Mouse (Mus musculus) Muller cell, postnatal 12 days (primary cell): Measurements from ENCODE around the gene Ttll4.

ENCODE experiments used
- DNase-seq: peaks from one replicate; pipeline ENCODE4 v3.0.0-alpha.2; 2015; ENCODE audit errors: inconsistent ontology term

Gene Ttll4

GRCm38 (mm10) chr1:74661448-74662195, at the start of gene Ttll4:
Gene Ttll4, plus strand, starts transcription at chr1:74661745.
- peak; percentile 98 for DNase-seq

- DNase-seq: no peak
These were observed 37.4 kb upstream of the Ttll4 start for GRCm38 (mm10) chr1:74624183-74624582.

- DNase-seq: no peak
These were observed 35.5 kb upstream of the Ttll4 start for GRCm38 (mm10) chr1:74626076-74626475.

- no peak for DNase-seq
These were observed 33.5 kb upstream of the Ttll4 start for GRCm38 (mm10) chr1:74628001-74628400.

DNA sequence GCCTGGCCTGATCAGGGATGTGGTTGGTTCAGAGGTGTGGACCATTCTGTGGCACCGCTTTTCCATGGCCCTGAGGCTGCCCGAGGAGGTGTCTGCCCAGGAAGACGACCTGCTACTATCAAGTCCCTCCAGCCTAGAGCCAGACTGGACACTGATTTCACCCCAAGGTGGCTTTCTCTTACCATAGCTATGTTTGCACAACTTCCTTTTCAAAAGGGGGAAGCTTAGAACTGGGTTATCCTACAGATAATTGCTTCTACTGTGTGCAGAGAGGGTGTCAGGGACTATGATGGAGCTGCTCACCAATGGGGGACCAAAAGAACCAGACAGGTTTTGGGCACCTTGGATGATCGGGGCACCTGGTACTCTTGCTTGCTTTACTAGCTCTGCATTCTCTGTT, 28.8 kb upstream of the Ttll4 start:
- DNase-seq: no peak

DNA sequence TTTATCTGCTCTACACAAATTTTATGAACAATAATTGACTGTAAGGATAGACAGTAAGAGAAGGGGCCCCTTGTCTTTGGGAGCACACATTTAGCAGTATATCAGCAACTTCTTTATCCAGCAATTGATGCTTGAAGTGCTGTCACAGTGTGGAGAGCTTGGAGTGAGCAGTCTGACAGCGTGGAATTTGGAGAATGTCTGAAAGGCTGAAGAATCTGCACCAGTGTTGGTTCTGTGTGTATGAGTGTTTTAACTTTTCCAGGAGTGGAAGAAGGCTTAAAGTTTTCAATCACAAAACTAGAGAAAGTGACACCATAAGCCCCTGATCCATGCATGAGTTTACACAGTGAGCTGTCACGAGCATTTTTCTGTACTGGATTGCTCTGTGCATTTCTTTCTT, 18.0 kb upstream of the Ttll4 start:
- DNase-seq: peak; percentile 14

DNA sequence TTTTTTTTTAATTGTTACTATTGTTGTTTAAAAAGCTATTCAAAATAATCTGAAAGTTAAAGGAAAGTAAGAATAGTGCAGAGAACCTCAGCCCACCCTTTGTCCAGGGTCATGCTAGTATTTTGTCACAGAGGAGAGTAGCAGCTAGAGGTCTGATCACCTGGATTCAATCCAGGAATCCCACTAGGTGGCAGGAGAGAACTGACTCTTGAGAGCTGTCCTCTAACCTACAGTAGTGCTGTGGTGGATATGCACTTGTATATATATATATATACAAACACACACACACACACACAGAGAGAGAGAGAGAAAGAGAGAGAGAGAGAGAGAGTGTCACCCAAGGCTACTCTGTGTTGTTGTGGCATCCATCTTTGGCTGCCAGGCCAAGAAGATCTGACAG, 17.6 kb upstream of the Ttll4 start:
- peak; percentile 0 for DNase-seq

GRCm38 (mm10) chr1:74662253-74662865, 814 bp downstream of the Ttll4 start:
- peak; percentile 57 for DNase-seq

GRCm38 (mm10) chr1:74665153-74665552, 3.6 kb downstream of the Ttll4 start:
- DNase-seq: peak; percentile 15

GRCm38 (mm10) chr1:74668371-74668770, 6.8 kb downstream of the Ttll4 start:
- no peak for DNase-seq

DNA sequence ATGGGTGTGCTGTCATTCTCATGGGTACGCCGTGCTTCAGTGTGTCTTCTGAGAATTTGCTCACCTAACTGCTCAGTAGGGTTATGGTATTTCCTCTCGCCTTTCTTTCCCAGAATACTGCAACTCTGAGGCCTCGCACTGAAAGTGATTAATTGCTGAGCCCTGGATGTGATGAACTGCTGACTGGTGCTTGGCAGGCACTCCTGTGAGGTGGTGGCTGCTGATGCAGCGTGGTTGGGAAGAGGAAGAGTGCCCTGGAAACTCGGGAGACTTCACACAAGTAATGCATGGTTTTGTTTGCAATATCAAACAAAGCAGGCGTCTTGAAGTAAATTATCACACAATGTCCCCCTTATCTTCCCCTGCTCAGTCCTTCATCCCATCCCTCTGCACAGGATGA, 11.2 kb downstream of the Ttll4 start:
- DNase-seq: no peak

DNA sequence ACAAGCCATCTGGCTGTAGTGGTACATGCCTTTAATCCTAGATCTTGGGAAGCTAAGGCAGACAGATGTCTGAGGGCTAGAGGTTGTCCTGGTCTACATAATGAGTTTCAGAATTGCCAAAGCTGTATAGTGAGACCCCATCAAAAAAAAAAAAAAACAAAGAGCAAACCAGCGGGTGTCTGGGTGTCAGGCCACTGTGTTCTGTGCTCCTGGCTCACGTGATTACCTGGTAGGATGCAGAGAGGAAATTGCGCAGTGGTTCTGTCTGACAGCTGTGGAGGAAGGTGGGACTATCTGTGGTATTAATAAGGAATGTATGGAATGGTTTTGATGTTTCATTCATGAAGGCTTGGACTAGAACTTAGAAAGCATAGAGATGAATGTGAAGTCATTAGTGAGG, 15.3 kb downstream of the Ttll4 start:
- DNase-seq: no peak

DNA sequence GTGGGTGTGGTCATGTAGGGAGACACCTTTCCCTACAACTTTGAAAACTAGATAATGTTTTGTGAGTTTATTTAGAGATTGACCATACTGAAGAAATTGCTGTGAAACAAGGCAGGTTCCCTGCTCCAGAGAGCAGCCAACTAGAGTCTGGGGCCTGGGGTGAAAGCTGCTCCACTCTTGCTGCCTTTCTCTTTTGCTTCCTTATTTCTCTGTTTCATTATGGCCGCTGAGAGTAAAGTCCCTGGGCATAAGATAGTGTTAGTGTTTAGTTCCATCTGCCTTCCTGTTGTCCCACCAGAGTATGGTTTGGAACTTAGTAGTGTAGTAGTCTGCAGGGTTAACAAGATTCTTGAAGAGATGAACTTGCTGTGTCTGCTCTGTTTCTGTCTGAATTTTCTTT, 16.3 kb downstream of the Ttll4 start:
- DNase-seq: no peak

- no peak for DNase-seq
These were observed 25.6 kb downstream of the Ttll4 start for GRCm38 (mm10) chr1:74687131-74687530.

DNA sequence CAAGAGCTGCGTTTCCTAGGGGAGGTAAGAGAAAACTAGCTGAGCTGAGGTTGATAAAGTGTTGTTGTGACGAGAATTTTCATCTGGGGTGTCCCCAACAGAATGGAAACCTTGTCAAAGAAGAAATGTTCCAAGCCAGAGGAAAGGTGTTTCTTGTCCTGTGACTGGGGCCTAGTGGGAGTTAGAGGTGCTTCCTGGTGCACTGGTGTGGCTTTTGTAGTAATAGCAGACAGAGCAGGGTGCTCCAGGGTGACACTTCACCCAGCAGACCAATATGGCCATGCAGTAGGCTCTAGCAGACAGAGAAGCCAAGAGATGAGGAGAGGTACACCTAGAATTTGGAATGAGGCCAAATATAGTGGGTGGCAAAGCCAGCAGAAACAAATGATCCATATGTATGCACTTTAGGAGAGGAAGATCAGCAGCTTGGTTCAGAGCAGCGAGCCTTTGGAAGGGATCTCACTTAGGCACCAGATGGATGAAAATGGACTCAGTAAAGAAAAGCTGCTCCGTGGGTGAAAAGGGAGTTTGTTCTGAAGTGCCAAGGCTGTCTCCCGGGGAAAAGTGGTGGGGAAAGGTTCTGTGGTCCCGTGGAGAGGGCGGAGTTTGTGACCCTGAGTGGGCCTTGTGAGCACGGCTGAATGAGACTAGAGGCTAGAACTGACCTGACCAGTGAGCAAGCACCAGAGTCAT, 32.5 kb downstream of the Ttll4 start:
- DNase-seq: no peak

- DNase-seq: no peak
These were observed 34.3 kb downstream of the Ttll4 start for GRCm38 (mm10) chr1:74695836-74696235.

DNA sequence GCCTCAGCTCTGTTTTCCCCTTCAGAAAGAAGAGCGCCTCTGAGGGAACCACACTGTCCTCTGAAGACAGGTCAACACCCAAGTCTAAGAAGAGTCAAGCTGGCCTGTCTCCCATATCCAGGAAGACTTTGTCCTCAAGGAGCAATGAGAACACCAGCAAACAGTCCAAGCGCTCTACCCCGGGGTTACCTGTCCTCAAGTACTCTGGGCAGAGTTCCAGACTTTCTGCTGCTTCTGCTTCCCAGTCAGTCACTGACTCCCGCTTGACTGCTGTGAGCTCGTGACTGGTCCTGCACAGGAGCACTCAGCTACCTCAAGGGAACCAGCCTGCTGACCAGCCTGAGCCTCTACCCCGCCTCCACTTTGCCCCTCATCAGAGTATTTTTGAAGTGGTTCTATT, 35.9 kb downstream of the Ttll4 start:
- no peak for DNase-seq

- no peak for DNase-seq
These were observed 36.8 kb downstream of the Ttll4 start for GRCm38 (mm10) chr1:74698353-74698752.

DNA sequence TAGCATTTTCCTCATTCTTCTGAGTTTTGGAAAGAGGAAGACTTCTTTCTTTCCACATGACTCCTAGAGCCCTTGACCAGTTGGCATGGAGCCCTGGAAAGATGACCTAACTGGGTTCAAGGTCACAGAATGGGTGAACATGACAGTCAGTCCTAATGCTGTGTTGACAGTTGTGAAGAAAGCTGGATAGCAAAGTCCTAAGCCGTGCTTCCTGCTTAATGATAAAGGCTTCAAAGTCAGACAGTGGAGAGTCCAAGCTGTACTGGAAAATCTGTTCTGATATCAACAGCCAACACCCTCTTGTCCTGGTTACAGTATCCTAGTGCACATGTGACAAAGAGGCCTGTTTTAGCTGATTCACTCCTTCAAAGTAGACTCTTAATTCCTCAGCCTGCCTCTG, 37.2 kb downstream of the Ttll4 start:
- DNase-seq: no peak

DNA sequence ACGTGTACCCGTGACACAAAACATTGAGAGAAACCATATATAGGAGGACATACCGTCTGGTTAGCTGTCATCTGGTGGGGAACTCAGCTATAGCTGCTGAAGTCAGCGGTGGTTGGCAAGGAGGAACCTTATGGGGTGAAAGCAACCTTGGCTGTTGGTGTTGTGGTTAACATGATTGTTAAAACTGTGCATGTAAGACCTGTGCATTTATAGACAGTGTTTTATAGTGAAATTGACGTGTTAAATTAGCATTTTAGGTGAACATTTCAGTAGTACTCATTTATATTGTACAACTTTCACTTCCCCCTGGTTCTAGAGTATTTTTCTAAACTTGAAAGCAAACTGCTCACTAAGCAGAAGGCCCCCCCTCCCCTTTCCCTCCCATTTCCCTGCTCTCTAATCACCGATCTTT, 40.6 kb downstream of the Ttll4 start:
- no peak for DNase-seq

- peak; percentile 19 for DNase-seq
These were observed 42.6 kb downstream of the Ttll4 start for GRCm38 (mm10) chr1:74704156-74704555.

GRCm38 (mm10) chr1:74705016-74705415, 43.5 kb downstream of the Ttll4 start:
- no peak for DNase-seq

- no peak for DNase-seq
These were observed 48.0 kb downstream of the Ttll4 start for GRCm38 (mm10) chr1:74709566-74709965.
